Mouse (Mus musculus): ENCODE data around the gene Olfr1477.
"Not testable (repeated sequence)": the region's sequence is repeated elsewhere in the genome, so short reads cannot be mapped to it uniquely, and the experiment has no call there.

Olfr1477 gene

GRCm38 (mm10) chr19:13500246-13500645 lies at the start of gene Olfr1477:
Gene Olfr1477, plus strand, starts transcription at chr19:13500546.
- DNase-seq: no peak

GRCm38 (mm10) chr19:13455986-13456385 lies 44.4 kb upstream of the Olfr1477 start, which contains the start of gene Olfr1472:
Gene Olfr1472, minus strand, starts transcription at chr19:13456086.
- no peak for DNase-seq

GRCm38 (mm10) chr19:13469265-13469664 lies 31.1 kb upstream of the Olfr1477 start, which contains the start of gene Olfr1474:
Gene Olfr1474, plus strand, starts transcription at chr19:13469565.
- DNase-seq: not testable (repeated sequence)

GRCm38 (mm10) chr19:13480096-13480495 lies 20.2 kb upstream of the Olfr1477 start, which contains the start of gene Olfr1475:
Gene Olfr1475, minus strand, starts transcription at chr19:13480196.
- no peak for DNase-seq

- no peak for DNase-seq
These were observed 27.3 kb downstream of the Olfr1477 start, which contains the start of gene Olfr1480 for GRCm38 (mm10) chr19:13527613-13528012. Gene Olfr1480, plus strand, starts transcription at chr19:13527913.

Measured in lung, postnatal 4 days (tissue).